Mouse (Mus musculus): Measurements from ENCODE around the gene Gm12888.
"Not testable (repeated sequence)": the region's sequence is repeated elsewhere in the genome, so short reads cannot be mapped to it uniquely, and the experiment has no call there.

Gm12888 gene

DNA sequence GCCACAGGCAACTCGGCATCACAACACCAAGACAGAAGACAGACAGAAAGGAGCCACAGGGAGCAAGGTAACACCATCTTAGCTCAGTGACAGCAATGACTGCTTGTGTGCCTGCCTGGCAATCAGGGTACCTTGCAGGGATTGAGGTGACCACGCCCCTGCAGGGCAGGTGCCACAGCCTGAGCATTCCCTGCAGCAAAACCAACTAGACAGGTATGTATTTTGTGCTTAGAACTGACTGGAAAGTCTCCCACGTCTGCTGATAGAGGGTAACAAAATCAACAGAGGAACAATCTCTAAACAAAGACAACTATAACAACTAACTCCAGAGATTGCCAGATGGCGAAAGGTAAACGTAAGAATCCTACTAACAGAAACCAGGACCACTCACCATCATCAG, at the start of gene Gm12888:
Gene Gm12888 (minus strand): TSS at position 101 of the 400 bp plus-strand sequence.
- not testable (repeated sequence) for DNase-seq (ENCODE audit: low read depth)

All from 416B (cell line).